Mouse (Mus musculus) midbrain, embryonic 15.5 days (tissue): ENCODE measurements at regions not wholly inside any gene's neighbourhood (a gene's known extent, or its start where the extent isn't known, plus 50 kb on each side); places are given as distances from the start of the nearest gene placed in this dataset.

Experiments used
- ATAC-seq: fragments of 200-750 bp; cut with Nextera tagmentation; replicated peaks from 2 replicates; pipeline ENCODE4 v1.8.0; 2017; ENCODE audit warnings: moderate TSS enrichment
- H3K27ac ChIP-seq: fragments of 300-500 bp; sonication (generic); 2 replicates; pipeline ENCODE4 v1.5.1; 2015; ENCODE audit warnings: mild to moderate bottlenecking, inconsistent platforms
- H3K27me3 ChIP-seq: fragments of 300-500 bp; sonication (generic); replicated peaks from 2 replicates; pipeline ENCODE4 v1.6.1; 2015; ENCODE audit warnings: inconsistent platforms
- H3K36me3 ChIP-seq: fragments of 300-500 bp; sonication (generic); replicated peaks from 2 replicates; pipeline ENCODE4 v1.6.1; 2015; ENCODE audit warnings: inconsistent platforms
- H3K4me1 ChIP-seq: fragments of 300-500 bp; sonication (generic); 2 replicates; pipeline ENCODE4 v1.6.1; 2015; ENCODE audit warnings: inconsistent platforms
- H3K4me2 ChIP-seq: fragments of 300-500 bp; sonication (generic); 2 replicates; pipeline ENCODE4 v1.6.1; 2015; ENCODE audit warnings: inconsistent platforms, mild to moderate bottlenecking, moderate library complexity
- H3K4me3 ChIP-seq: fragments of 300-500 bp; sonication (generic); 2 replicates; pipeline ENCODE4 v1.5.1; 2015; ENCODE audit warnings: mild to moderate bottlenecking, inconsistent platforms
- H3K9ac ChIP-seq: fragments of 300-500 bp; sonication (generic); 2 replicates; pipeline ENCODE4 v1.6.1; 2015; ENCODE audit warnings: mild to moderate bottlenecking, inconsistent platforms
- H3K9me3 ChIP-seq: fragments of 300-500 bp; sonication (generic); 2 replicates; pipeline ENCODE4 v1.6.1; 2016; ENCODE audit warnings: inconsistent platforms
- WGBS: fragments of 180-500 bp; shearing (Covaris S2); methylation state at CpG from one replicate; pipeline ENCODE4 v1.1.7; 2015; ENCODE audit warnings: mixed read lengths; 5-methylcytosine and 5-hydroxymethylcytosine counted together

GRCm38 (mm10) chr16:93533205-93533604 is 70.7 kb downstream of the Setd4 start:
- no peak for ATAC-seq
- H3K36me3 ChIP-seq: no peaks in the 10 kb centered on the region
- H3K4me2 ChIP-seq: no peak overlapping the region
- no peak overlapping the region for H3K9ac ChIP-seq
- no peak overlapping the region for H3K27ac ChIP-seq
- no peaks in the 10 kb centered on the region for H3K9me3 ChIP-seq
- no peaks in the 10 kb centered on the region for H3K27me3 ChIP-seq
- no peak overlapping the region for H3K4me3 ChIP-seq
- no peaks in the 10 kb centered on the region for H3K4me1 ChIP-seq
- 23% methylated on average over 4 of the region's 4 CpGs for WGBS

- H3K9me3 ChIP-seq: no peaks in the 10 kb centered on the region
- no peaks in the 10 kb centered on the region for H3K4me1 ChIP-seq
- H3K36me3 ChIP-seq: no peaks in the 10 kb centered on the region
- H3K9ac ChIP-seq: no peak overlapping the region
- WGBS: 79% methylated on average over 8 of the region's 8 CpGs
- ATAC-seq: no peak
- no peak overlapping the region for H3K4me2 ChIP-seq
- no peak overlapping the region for H3K4me3 ChIP-seq
- H3K27me3 ChIP-seq: no peaks in the 10 kb centered on the region
- H3K27ac ChIP-seq: no peak overlapping the region
Measured at GRCm38 (mm10) chr16:93531937-93532336, 71.9 kb downstream of the Setd4 start.

- H3K4me3 ChIP-seq: no peak overlapping the region
- ATAC-seq: no peak
Measured at GRCm38 (mm10) chr16:93522485-93522884, 81.4 kb downstream of the Setd4 start.

GRCm38 (mm10) chr16:93520481-93520880 is 83.4 kb downstream of the Setd4 start:
- WGBS: 91% methylated on average over 3 of the region's 3 CpGs
- ATAC-seq: no peak

More at GRCm38 (mm10) chr16:93522485-93522884, 81.4 kb downstream of the Setd4 start:
- no peaks in the 10 kb centered on the region for H3K27me3 ChIP-seq
- H3K4me1 ChIP-seq: no peaks in the 10 kb centered on the region
- H3K4me2 ChIP-seq: no peak overlapping the region
- no peaks in the 10 kb centered on the region for H3K36me3 ChIP-seq
- H3K9me3 ChIP-seq: no peaks in the 10 kb centered on the region
- H3K9ac ChIP-seq: no peak overlapping the region
- WGBS: 79% methylated on average over 2 of the region's 2 CpGs
- no peak overlapping the region for H3K27ac ChIP-seq

GRCm38 (mm10) chr16:93518620-93519019 is 85.2 kb downstream of the Setd4 start:
- no peak overlapping the region for H3K9ac ChIP-seq
- no peak overlapping the region for H3K4me3 ChIP-seq
- no peak for ATAC-seq
- no peaks in the 10 kb centered on the region for H3K9me3 ChIP-seq
- H3K27me3 ChIP-seq: no peaks in the 10 kb centered on the region
- no peaks in the 10 kb centered on the region for H3K36me3 ChIP-seq
- no peaks in the 10 kb centered on the region for H3K4me1 ChIP-seq
- WGBS: 86% methylated on average over 1 of the region's 1 CpGs
- H3K27ac ChIP-seq: no peak overlapping the region
- H3K4me2 ChIP-seq: no peak overlapping the region

More at GRCm38 (mm10) chr16:93520481-93520880, 83.4 kb downstream of the Setd4 start:
- Histone ChIP-seq H3K4me1 (no peaks in the 10 kb centered on the region), H3K36me3 (no peaks in the 10 kb centered on the region), H3K4me2 (no peak overlapping the region), H3K9me3 (no peaks in the 10 kb centered on the region), H3K4me3 (no peak overlapping the region), H3K9ac (no peak overlapping the region), H3K27me3 (no peaks in the 10 kb centered on the region), H3K27ac (no peak overlapping the region)

- ATAC-seq: no peak
- Histone ChIP-seq H3K4me3 (no peak overlapping the region), H3K9me3 (no peaks in the 10 kb centered on the region), H3K4me2 (no peak overlapping the region), H3K27ac (no peak overlapping the region), H3K36me3 (no peaks in the 10 kb centered on the region), H3K4me1 (no peaks in the 10 kb centered on the region), H3K9ac (no peak overlapping the region), H3K27me3 (no peaks in the 10 kb centered on the region)
- WGBS: 83% methylated on average over 5 of the region's 5 CpGs
Measured at GRCm38 (mm10) chr16:93516793-93517192, 87.1 kb downstream of the Setd4 start.

- Histone ChIP-seq H3K4me1 (no peaks in the 10 kb centered on the region), H3K27ac (no peak overlapping the region), H3K36me3 (no peaks in the 10 kb centered on the region), H3K9me3 (no peaks in the 10 kb centered on the region), H3K9ac (no peak overlapping the region), H3K27me3 (no peaks in the 10 kb centered on the region), H3K4me3 (no peak overlapping the region), H3K4me2 (no peak overlapping the region)
- WGBS: 70% methylated on average over 5 of the region's 5 CpGs
- ATAC-seq: no peak
Measured at GRCm38 (mm10) chr16:93515456-93515941, 88.4 kb downstream of the Setd4 start.

GRCm38 (mm10) chr16:93513616-93514041 is 90.2 kb downstream of the Setd4 start:
- no peak overlapping the region for H3K9ac ChIP-seq
- ATAC-seq: no peak
- 88% methylated on average over 5 of the region's 5 CpGs for WGBS
- no peaks in the 10 kb centered on the region for H3K36me3 ChIP-seq
- no peak overlapping the region for H3K27ac ChIP-seq
- no peaks in the 10 kb centered on the region for H3K4me1 ChIP-seq
- H3K27me3 ChIP-seq: no peaks in the 10 kb centered on the region
- H3K9me3 ChIP-seq: no peaks in the 10 kb centered on the region
- H3K4me2 ChIP-seq: no peak overlapping the region
- H3K4me3 ChIP-seq: no peak overlapping the region

- WGBS: 87% methylated on average over 4 of the region's 4 CpGs
- no peaks in the 10 kb centered on the region for H3K36me3 ChIP-seq
- H3K4me3 ChIP-seq: no peak overlapping the region
- no peak for ATAC-seq
- H3K27ac ChIP-seq: no peak overlapping the region
- H3K4me2 ChIP-seq: no peak overlapping the region
- no peak overlapping the region for H3K9ac ChIP-seq
- H3K27me3 ChIP-seq: no peaks in the 10 kb centered on the region
- no peaks in the 10 kb centered on the region; the same call in 1 of the 2 replicates for H3K9me3 ChIP-seq
- no peaks in the 10 kb centered on the region for H3K4me1 ChIP-seq
Measured at GRCm38 (mm10) chr16:93511988-93512387, 91.9 kb downstream of the Setd4 start.

GRCm38 (mm10) chr16:93511517-93511916 is 92.3 kb downstream of the Setd4 start:
- Histone ChIP-seq H3K9me3 (no peaks in the 10 kb centered on the region; the same call in 1 of the 2 replicates), H3K9ac (no peak overlapping the region), H3K27ac (no peak overlapping the region), H3K4me3 (no peak overlapping the region), H3K27me3 (no peaks in the 10 kb centered on the region), H3K36me3 (no peaks in the 10 kb centered on the region), H3K4me2 (no peak overlapping the region), H3K4me1 (no peaks in the 10 kb centered on the region)
- no peak for ATAC-seq
- WGBS: 2% methylated on average over 2 of the region's 2 CpGs

GRCm38 (mm10) chr16:93498800-93499199 is 105.1 kb downstream of the Setd4 start:
- H3K4me2 ChIP-seq: no peak overlapping the region
- WGBS: 93% methylated on average over 2 of the region's 2 CpGs
- no peak for ATAC-seq

GRCm38 (mm10) chr16:93493337-93494002 is 110.4 kb downstream of the Setd4 start:
- H3K27me3 ChIP-seq: no peaks in the 10 kb centered on the region
- no peaks in the 10 kb centered on the region for H3K9me3 ChIP-seq
- H3K9ac ChIP-seq: no peak overlapping the region
- no peaks in the 10 kb centered on the region for H3K4me1 ChIP-seq
- no peak for ATAC-seq
- no peak overlapping the region for H3K4me2 ChIP-seq
- no peaks in the 10 kb centered on the region for H3K36me3 ChIP-seq
- WGBS: 83% methylated on average over 6 of the region's 6 CpGs
- no peak overlapping the region for H3K4me3 ChIP-seq
- H3K27ac ChIP-seq: no peak overlapping the region

More at GRCm38 (mm10) chr16:93498800-93499199, 105.1 kb downstream of the Setd4 start:
- no peaks in the 10 kb centered on the region for H3K4me1 ChIP-seq
- H3K36me3 ChIP-seq: no peaks in the 10 kb centered on the region
- no peak overlapping the region for H3K9ac ChIP-seq
- no peaks in the 10 kb centered on the region for H3K27me3 ChIP-seq
- no peak overlapping the region for H3K4me3 ChIP-seq
- H3K27ac ChIP-seq: no peak overlapping the region
- 0 out of 2 replicates have a peak, but pooled peaks cover 3% of the 10 kb centered on the region for H3K9me3 ChIP-seq
